Mouse (Mus musculus): ENCODE results near the gene Acsf3.

DNA sequence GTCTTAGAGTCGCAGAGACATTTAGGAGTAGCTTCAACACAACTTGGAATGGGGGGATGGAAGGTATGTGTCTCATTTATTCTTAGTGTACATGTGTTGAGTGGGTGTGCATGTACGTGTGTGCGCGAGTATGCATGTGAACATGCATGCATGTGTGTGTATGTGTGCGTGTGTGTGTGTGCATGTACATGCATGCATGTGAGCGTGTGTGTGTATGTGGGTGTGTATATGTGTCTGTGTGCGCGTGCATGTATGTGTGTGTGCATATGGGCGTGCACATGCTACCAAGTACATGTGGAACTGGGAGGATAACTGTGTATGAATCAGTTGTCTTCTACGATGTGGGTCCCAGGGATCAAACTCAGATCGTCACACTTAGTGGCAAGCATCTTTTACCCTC lies 38.7 kb upstream of the Acsf3 start:
- TF ChIP-seq CTCF (IDR thresholded peaks at IDR 0.05; ENCODE audit: extremely low read depth, insufficient read depth, low read length) (no peak), POLR2A (IDR thresholded peaks at IDR 0.05; ENCODE audit: extremely low read depth, insufficient read depth, low read length) (no peak)

Data from cortical plate, adult 2 months (tissue).